Mouse (Mus musculus) small intestine, adult 2 months (tissue): ENCODE measurements around the gene Gm13889.

Experiments used
- CTCF ChIP-seq: fragments of 200-500 bp; IDR thresholded peaks from 2 replicates; pipeline ENCODE4 v1.5.1; 2012; ENCODE audit warnings: low read depth, mild to moderate bottlenecking, control low read depth, inconsistent platforms, low read length, moderate library complexity, mixed read lengths; ENCODE audit not compliant: insufficient replicate concordance, insufficient read length; ENCODE audit errors: extremely low read depth
- POLR2A ChIP-seq: fragments of 200-500 bp; IDR thresholded peaks from 2 replicates; pipeline ENCODE4 v1.6.1; 2012; ENCODE audit warnings: low read depth, mild to moderate bottlenecking, control low read depth, inconsistent platforms, low read length, moderate library complexity

DNA sequence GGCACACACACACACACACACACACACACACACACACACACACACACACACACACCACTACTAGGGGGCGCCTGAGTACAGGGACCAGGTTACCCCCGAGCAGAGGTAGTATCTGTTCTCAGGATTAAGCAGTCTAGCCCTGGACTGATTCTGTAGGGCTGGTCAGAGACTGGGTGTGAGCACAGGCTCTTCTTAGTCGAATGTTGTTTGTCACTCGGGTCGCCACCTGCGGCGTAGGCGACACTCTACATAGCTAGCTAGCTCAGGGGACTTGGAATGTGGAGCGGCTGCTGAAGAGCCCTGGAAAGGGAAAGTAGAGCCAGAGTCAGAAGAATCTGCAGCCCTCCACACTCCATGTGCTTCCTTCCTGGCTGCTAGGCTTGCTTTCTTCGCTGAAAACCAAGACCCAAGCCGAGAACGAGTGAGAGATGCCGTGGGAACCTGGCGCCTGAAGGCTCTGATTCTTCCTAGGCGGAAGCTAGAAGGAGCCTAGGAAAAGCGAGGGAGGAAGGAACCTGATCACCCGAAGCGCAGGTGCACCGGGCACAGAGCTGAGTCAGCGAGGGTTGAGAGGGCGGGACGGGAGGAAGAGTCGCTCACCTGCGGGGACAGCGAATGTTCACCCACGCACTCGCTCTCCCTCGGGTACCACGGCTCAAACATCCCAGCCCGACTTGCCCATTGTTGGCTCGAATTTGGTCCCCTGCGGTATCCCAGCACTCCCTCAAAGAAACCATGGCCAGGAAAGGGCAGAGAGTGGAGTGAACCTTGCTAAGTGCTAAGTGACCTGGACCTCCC is 2.0 kb downstream of the Gm13889 start:
- TF ChIP-seq CTCF (no peak), POLR2A (no peak)
